Mouse (Mus musculus): ENCODE data around the gene Sgip1.
A peak's percentile ranks its signal among the peaks of the same experiment; 100 is the strongest.

Sgip1 gene

DNA sequence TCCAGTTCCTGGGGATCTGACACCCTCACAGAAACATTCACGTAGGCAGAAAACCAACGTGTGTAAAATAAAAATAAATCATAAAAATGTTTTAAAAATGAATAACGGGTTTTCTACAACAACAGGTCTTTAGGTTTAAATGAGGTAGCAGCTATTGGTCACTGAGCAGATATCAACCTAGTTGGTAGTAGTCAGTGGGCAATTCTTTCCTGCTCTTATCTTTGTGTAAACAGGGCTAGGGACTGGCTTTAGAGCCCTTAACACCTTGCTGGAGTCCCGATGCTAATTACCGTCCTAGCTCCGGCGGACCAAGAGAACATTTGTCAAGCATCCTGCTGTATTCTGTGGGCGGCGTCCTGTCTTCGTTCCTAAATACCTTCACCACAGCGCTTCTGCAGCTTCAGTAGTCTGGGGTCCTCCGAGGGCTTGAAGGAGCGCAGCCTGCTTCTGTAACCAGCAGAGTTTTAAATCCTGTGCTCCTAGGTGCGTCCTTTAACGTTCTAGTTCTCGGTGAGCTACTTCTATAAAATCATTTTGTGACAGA lies 236.8 kb downstream of the Sgip1 start:
- DNase-seq (ENCODE audit: extremely low spot score), result peak; percentile 38

DNA sequence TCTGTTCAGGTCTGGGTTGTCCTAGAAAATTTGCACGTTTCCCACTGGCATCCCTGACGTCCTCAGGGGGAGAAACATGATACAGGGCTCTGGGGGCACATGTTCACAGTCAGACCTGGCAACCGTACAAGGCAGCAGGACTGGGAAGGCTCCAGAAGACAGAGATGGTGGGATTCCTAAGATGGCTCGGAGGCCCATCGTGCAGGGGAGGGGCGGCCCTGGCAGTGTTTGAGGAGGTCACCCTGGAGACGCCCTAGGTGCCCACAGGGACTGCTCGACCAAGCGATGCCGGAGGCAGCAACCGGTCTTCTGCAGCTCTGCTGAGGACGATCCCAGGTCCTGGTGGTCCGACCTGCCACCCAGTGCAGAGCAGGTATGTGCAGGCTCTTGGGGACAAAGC lies 237.3 kb downstream of the Sgip1 start, which contains the start of gene Tctex1d1:
Gene Tctex1d1 (plus strand): TSS at position 167 of the 400 bp plus-strand sequence.
- DNase-seq (ENCODE audit: extremely low spot score), result peak; percentile 51

GRCm38 (mm10) chr4:102979385-102979784 lies 238.3 kb downstream of the Sgip1 start:
- no peak for DNase-seq (ENCODE audit: extremely low spot score)

- no peak for DNase-seq (ENCODE audit: extremely low spot score)
Observed at GRCm38 (mm10) chr4:102981709-102982108, 240.6 kb downstream of the Sgip1 start.

- DNase-seq (ENCODE audit: extremely low spot score), result no peak
Observed at GRCm38 (mm10) chr4:102986173-102986572, 245.1 kb downstream of the Sgip1 start.

DNA sequence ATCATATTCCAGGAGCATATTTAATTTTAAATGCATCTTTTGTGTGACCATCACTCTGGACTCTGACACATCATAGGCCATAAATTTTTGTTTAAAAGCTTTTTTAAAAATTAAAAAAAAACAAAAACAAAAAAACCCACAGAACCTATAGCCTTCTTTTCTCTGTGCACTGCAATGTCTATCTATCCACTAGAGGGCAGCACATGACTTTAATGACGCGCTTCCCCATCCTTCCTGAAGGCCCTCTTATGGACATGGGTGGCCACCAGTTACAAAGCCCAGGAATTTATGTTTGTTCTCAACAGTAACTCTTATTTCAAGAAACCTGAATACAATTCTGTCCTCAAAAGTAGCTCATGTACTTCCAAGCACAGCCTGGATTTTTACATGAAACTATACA lies 245.8 kb downstream of the Sgip1 start:
- DNase-seq (ENCODE audit: extremely low spot score), result peak; percentile 58

GRCm38 (mm10) chr4:102987325-102987724 lies 246.2 kb downstream of the Sgip1 start:
- no peak for DNase-seq (ENCODE audit: extremely low spot score)

DNA sequence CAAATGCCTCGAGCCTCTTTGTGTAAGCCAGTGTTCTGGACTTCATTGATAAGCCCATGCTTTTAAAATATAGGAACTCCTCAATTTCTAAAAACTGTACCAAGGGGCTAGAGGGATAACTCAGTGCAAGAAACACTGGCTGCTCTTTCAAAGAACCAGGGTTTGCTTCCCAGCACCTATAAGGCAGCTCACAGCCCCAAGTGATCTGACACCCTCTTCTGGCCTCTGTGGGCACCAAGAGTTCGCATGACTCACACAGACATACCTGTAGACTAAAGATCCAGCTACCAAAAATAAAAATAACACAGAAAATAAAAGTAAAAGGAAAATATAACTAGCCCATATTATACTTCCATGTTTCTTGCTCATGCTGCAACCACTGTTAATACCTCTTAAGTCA lies 246.7 kb downstream of the Sgip1 start:
- DNase-seq (ENCODE audit: extremely low spot score), result no peak

GRCm38 (mm10) chr4:102988526-102988925 lies 247.4 kb downstream of the Sgip1 start:
- no peak for DNase-seq (ENCODE audit: extremely low spot score)

DNA sequence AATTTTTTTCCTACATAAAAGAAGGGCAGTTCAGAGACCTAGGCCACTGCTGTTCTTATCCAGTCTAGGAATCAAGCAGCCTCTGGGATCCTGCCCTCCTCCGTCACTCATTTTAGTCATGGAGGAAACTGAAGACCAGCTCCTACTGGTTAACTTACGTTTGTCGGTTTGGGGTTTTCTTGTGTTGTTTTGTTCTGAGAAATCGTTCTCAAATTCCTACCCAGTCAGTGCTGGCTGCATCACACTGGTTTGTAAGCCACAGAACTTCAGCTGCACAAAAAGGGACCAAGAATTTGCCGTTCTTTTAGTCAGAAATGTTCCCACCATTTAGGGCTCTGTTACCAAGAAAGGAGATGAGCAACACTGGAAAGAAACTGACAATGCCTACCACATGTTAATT lies 248.3 kb downstream of the Sgip1 start:
- no peak for DNase-seq (ENCODE audit: extremely low spot score)

GRCm38 (mm10) chr4:102990016-102990415 lies 248.9 kb downstream of the Sgip1 start:
- no peak for DNase-seq (ENCODE audit: extremely low spot score)

DNA sequence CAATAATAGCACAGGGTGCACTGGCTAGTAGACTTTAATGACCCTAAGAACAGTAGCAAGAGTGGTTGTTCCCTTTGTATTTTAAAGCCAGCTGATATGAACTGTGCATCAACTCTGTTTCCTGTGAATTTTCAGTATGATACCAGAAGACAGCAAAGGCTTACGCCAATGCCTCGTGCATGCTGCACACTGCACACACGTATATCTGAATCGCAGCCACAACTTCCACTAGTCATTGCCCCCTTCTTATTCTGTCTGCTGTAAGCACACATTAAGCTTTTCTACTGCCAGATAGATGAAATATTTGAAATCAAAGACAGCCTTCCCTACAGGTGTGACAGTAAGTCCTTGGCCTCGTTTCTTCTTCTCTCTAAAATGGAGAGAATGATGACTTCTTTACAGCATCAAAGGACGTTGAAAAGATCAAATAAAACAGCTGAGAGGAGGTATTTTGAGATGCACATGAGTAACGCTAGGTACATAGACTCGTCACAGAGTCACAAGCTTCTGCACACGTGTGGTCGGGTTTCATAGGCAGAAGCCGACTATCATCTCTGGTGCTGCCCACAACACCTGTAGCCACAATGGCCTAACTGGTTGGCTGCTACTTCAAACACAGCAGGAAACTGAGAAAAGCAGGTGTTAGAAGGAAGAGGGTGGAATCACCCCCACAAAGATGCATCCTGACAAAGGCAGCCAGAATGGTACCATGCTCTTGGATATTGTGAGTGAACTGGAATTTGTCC lies 249.7 kb downstream of the Sgip1 start:
- DNase-seq (ENCODE audit: extremely low spot score), result no peak

- no peak for DNase-seq (ENCODE audit: extremely low spot score)
Observed at GRCm38 (mm10) chr4:102991685-102992084, 250.6 kb downstream of the Sgip1 start.

DNA sequence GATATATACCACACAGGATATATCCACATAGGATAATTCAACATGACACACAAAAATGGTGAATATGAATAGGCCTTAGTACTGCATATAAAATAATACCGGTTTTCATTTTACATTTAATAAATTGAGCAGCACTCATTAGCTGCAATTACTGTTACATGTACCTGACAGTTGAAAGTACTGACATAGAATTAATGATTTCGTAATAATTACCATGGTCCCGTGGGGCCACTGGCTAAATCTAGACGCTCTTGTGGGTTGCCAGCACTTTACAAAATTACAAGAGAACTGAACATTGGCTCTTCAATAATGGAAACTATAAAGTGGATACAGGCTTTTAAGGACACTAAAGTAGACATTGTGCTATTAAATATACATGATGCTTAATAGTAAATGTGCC lies 263.6 kb downstream of the Sgip1 start:
- DNase-seq (ENCODE audit: extremely low spot score), result no peak

- peak; percentile 44 for DNase-seq (ENCODE audit: extremely low spot score)
Observed at GRCm38 (mm10) chr4:103005190-103005945, 264.3 kb downstream of the Sgip1 start.

DNA sequence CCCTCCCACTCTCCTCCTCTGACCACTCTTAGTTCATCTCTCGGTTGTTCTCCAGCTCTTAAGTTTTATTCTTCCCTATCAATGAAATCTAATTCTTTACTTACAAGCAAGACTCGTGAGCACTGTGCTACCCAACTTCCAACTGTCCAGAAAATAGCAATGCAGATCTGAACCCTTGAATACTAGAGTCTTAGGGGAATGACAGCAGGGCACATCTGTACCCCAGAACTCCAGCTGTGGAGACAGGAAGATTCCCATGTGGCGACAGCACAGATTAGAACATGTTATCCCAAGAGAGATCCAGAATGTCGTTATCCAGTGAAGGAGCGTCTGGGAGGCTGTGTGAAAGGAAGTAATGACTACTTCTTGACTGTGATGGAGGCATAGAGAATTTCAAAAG lies 265.2 kb downstream of the Sgip1 start:
- no peak for DNase-seq (ENCODE audit: extremely low spot score)

- DNase-seq (ENCODE audit: extremely low spot score), result no peak
Observed at GRCm38 (mm10) chr4:103006943-103007418, 265.9 kb downstream of the Sgip1 start.

- no peak for DNase-seq (ENCODE audit: extremely low spot score)
Observed at GRCm38 (mm10) chr4:103010734-103011133, 269.6 kb downstream of the Sgip1 start.

GRCm38 (mm10) chr4:103011823-103012222 lies 270.7 kb downstream of the Sgip1 start:
- DNase-seq (ENCODE audit: extremely low spot score), result peak; percentile 14

GRCm38 (mm10) chr4:103013490-103013889 lies 272.4 kb downstream of the Sgip1 start:
- DNase-seq (ENCODE audit: extremely low spot score), result peak; percentile 31
